Mouse (Mus musculus): ENCODE data around the gene Pde9a.

DNA sequence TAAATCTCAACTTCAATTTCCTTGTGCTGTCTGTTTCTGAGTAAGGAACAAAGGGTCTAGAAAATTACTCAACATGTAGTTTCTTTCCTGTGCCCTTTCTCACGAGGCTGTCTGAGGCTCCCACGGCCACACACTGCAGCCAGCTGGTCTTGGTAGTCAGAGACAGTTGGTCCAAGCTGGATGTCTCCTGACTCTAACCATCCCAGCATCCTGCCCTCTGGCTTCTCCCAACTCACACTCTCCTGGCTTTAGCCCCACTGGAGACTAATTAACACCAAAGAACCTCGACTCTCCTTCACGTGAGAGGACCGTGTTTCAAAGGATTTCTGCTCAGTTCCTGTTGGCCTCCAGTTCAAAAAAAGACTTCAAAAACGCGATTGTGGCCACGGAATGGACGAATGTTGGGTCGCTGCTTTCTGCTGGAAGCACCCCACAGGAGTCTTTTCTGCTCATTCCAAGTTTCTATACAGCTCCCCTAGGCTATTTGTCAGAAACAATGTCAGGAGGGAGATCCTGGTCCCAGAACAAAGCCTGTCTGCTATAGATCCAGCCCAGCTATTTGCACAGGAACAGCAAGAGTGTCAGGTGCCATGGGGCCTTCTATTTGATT is 23.8 kb downstream of the Pde9a start:
- TF ChIP-seq MYOD1 (IDR thresholded peaks at IDR 0.05; ENCODE audit: control insufficient read depth, insufficient read length, low read depth) (no peak), CTCF (IDR thresholded peaks at IDR 0.05; ENCODE audit: control insufficient read depth, insufficient read depth, insufficient read length) (no peak), MAX (IDR thresholded peaks at IDR 0.05) (no peak), MYOG (IDR thresholded peaks at IDR 0.05; ENCODE audit: control insufficient read depth, extremely low read depth, insufficient read length) (no peak)
